Mouse (Mus musculus): ENCODE data around the gene Ptx3.

DNA sequence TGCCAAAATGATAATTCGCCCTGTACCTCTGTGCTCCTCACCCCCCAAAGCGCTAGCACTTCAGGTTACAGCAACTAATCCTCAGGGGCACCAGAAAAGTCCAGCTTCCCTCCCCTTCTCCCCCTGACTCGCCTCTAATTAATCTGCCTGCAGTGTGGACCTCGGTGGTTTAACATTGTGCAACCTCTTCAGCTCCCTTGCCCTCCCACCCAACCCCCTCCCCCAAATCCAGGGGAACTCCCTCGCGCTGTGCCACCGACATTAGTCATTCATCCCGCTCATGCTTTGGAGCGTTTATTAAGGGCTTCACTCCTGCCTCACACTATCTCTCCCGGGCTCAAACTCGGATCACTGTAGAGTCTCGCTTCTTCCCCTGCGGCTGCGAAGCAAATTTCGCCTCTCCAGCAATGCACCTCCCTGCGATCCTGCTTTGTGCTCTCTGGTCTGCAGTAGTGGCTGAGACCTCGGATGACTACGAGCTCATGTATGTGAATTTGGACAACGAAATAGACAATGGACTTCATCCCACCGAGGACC, at the start of gene Ptx3:
- TF ChIP-seq POLR2A (IDR thresholded peaks at IDR 0.05; ENCODE audit: borderline replicate concordance, extremely low read depth, low read depth, low read length) (no peak), CTCF (IDR thresholded peaks at IDR 0.05; ENCODE audit: insufficient read depth, low read length) (no peak)
